Mouse (Mus musculus): Measurements from ENCODE around the gene Itih3.

DNA sequence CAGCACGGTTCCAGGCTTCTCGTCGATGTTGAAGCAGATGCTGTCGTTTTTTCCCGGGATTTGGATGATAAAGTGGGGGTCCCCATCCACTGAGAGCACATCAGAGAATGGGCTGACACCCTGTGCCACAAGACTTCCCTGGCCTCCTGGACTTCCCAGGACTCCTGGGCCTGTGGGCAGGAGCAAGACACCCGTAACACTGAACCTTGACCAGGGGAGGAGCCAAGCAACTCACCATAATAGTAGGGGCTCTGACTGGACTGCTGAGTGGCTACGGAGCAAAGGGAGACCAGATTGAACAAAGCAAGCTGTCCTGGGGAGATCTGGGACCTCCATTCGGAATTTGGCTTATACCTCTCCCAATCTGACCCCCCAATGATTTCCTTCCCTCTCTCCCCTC is 10.9 kb downstream of the Itih3 start:
- TF ChIP-seq CTCF (IDR thresholded peaks at IDR 0.05; ENCODE audit: low read depth) (no peak), EP300 (IDR thresholded peaks at IDR 0.05; ENCODE audit: low read depth) (no peak)
